Mouse (Mus musculus) ES-E14 (cell line): ENCODE measurements at regions not wholly inside any gene's neighbourhood (a gene's known extent, or its start where the extent isn't known, plus 50 kb on each side); places are given as distances from the start of the nearest gene placed in this dataset.

Source experiments
- CHD2 ChIP-seq: IDR thresholded peaks from 2 replicates; pipeline ENCODE4 v1.6.1; 2014; ENCODE audit warnings: mild to moderate bottlenecking, low read depth, low read length, inconsistent platforms
- HCFC1 ChIP-seq: IDR thresholded peaks from 2 replicates; pipeline ENCODE4 v1.6.1; 2012; ENCODE audit warnings: low read length, inconsistent platforms, borderline replicate concordance; ENCODE audit not compliant: insufficient read depth
- MAFK ChIP-seq: IDR thresholded peaks from 2 replicates; pipeline ENCODE4 v1.6.1; 2014; ENCODE audit warnings: mild to moderate bottlenecking, low read depth, low read length, inconsistent platforms; ENCODE audit not compliant: insufficient read depth
- ZC3H11A ChIP-seq: IDR thresholded peaks from 2 replicates; pipeline ENCODE4 v1.6.1; 2012; ENCODE audit warnings: low read depth, mild to moderate bottlenecking, inconsistent platforms, low read length, borderline replicate concordance
- ZNF384 ChIP-seq: IDR thresholded peaks from 2 replicates; pipeline ENCODE4 v1.6.1; 2012; ENCODE audit warnings: low read depth, low read length, inconsistent platforms

GRCm38 (mm10) chr11:32973453-32973852, 149.0 kb upstream of the Smim23 start:
- no peak for TF ChIP-seq CHD2
- TF ChIP-seq HCFC1, result no peak
- no peak for TF ChIP-seq ZC3H11A
- no peak for TF ChIP-seq MAFK
- TF ChIP-seq ZNF384, result no peak
